8 mouse cellular contexts compared by ENCODE assay signal in the genomic region with DNA sequence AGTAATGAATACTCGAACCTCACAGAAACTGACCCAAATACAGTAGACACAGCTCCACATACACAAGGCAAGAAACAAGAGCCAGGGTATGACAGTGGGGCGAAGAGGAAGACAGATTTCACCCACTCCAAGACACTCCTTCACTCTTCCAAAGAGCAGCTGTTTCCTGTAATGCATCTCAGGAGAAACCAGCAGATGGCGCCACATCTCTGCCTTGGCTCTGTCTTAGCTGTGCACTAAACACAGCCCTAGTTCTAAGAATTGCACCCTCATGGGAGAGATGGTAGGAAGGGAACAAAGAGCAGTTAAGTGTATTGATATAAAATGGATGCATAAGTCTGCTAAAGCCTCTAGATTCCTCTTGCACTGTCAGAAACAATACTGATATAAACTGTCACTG. TPM values are rescaled to one million over a fixed set of nuclear protein-coding genes. Genes with fewer than 3 reads are reported as not detected.
DNase-seq lines count a peak whose midpoint lies in the region; ATAC-seq lines count a peak whose summit lies in the region.

No protein-coding gene starts in this region.

- peak; percentile 90 for ATAC-seq in inflammation-experienced regulatory T-cells, adult 6 months
- ATAC-seq in megakaryocyte-erythroid progenitor cell, adult 5-6 weeks (replicated peaks; ENCODE audit: low FRiP score, low TSS enrichment, poor library complexity, severe bottlenecking) = peak; percentile 82

- DNase-seq in adrenal gland, adult (ENCODE audit: inconsistent age in 2 of 2, low spot score in 1 of 2) = peak; percentile 66 to 93
- DNase-seq in cerebellum, postnatal 4 days (ENCODE audit: low spot score in 2 of 2) = peak; percentile 74 to 84
- peak; percentile 87 for DNase-seq in gastrocnemius, adult 18-20 months (ENCODE audit: low spot score)
- peak; percentile 47 to 77 for DNase-seq in left cerebral cortex, adult 8-10 months (ENCODE audit: low spot score in 2 of 2)
- peak; percentile 89 for DNase-seq in right cerebral cortex, postnatal 14 days
- DNase-seq in urinary bladder, postnatal 36 days (ENCODE audit: low spot score in 2 of 2) = peak; percentile 67 to 77

RNA-seq across cellular contexts. Expression of a gene that starts 20.1 kb away (rescaled TPM):
- 1 to 10 TPM; 7.7 to 8.0 TPM for total RNA-seq in gastrocnemius, adult 18-20 months (2021)
- 10 to 100 TPM; 24.8 to 27.1 (median 26.2) TPM for polyA plus RNA-seq in inflammation-experienced regulatory T-cells, adult 6 months (2017; shearing (Covaris generic))
- total RNA-seq in left cerebral cortex, adult 8-10 months (2022) = 10 to 100 TPM; 61.3 to 73.2 (median 69.6) TPM
- total RNA-seq in megakaryocyte-erythroid progenitor cell, adult 5-6 weeks (2014; fragmentation: Nextera tagmentation) = 71.3 and 96.2 TPM in 2 replicates
- 25.5 and 33.5 TPM in 2 replicates for total RNA-seq in megakaryocyte-erythroid progenitor cell, adult 5-6 weeks (2017)

RNA-seq across cellular contexts. Expression of a gene that starts 29.2 kb away (rescaled TPM):
- total RNA-seq in gastrocnemius, adult 18-20 months (2021) = 10 to 100 TPM; 30.6 to 38.3 TPM
- 10 to 100 TPM; 63.4 to 95.0 (median 86.4) TPM for polyA plus RNA-seq in inflammation-experienced regulatory T-cells, adult 6 months (2017; shearing (Covaris generic))
- 10 to 100 TPM; 41.6 to 58.4 (median 51.6) TPM for total RNA-seq in left cerebral cortex, adult 8-10 months (2022)
- 41.3 and 45.6 TPM in 2 replicates for total RNA-seq in megakaryocyte-erythroid progenitor cell, adult 5-6 weeks (2014; fragmentation: Nextera tagmentation)
- total RNA-seq in megakaryocyte-erythroid progenitor cell, adult 5-6 weeks (2017) = 39.1 and 49.7 TPM in 2 replicates

RNA-seq across cellular contexts. Expression of a gene that starts 36.7 kb away (rescaled TPM):
- total RNA-seq in gastrocnemius, adult 18-20 months (2021) = not detected
- not detected for polyA plus RNA-seq in inflammation-experienced regulatory T-cells, adult 6 months (2017; shearing (Covaris generic))
- not detected for total RNA-seq in left cerebral cortex, adult 8-10 months (2022)
- total RNA-seq in megakaryocyte-erythroid progenitor cell, adult 5-6 weeks (2014; fragmentation: Nextera tagmentation) = not detected in 2 replicates
- not detected in 2 replicates for total RNA-seq in megakaryocyte-erythroid progenitor cell, adult 5-6 weeks (2017)

RNA-seq across cellular contexts. Expression of a gene that starts 37.2 kb away (rescaled TPM):
- total RNA-seq in gastrocnemius, adult 18-20 months (2021) = 1 to 10 TPM; 1.8 to 2.5 TPM
- 10 to 100 TPM in 1 of 3 experiments, 1 to 10 TPM in 2; 9.0 to 12.7 (median 9.3) TPM for polyA plus RNA-seq in inflammation-experienced regulatory T-cells, adult 6 months (2017; shearing (Covaris generic))
- total RNA-seq in left cerebral cortex, adult 8-10 months (2022) = 1 to 10 TPM; 2.6 to 5.2 (median 3.8) TPM
- 2.0 and 2.7 TPM in 2 replicates for total RNA-seq in megakaryocyte-erythroid progenitor cell, adult 5-6 weeks (2014; fragmentation: Nextera tagmentation)
- total RNA-seq in megakaryocyte-erythroid progenitor cell, adult 5-6 weeks (2017) = 3.0 TPM in 1 of 2 replicates, not detected in the other

RNA-seq across cellular contexts. Expression of a gene that starts 54.4 kb away (rescaled TPM):
- 1 to 10 TPM; 6.0 to 8.0 TPM for total RNA-seq in gastrocnemius, adult 18-20 months (2021)
- polyA plus RNA-seq in inflammation-experienced regulatory T-cells, adult 6 months (2017; shearing (Covaris generic)) = 1 to 10 TPM; 1.7 to 3.6 (median 2.2) TPM
- 10 to 100 TPM; 13.3 to 16.5 (median 15.5) TPM for total RNA-seq in left cerebral cortex, adult 8-10 months (2022)
- total RNA-seq in megakaryocyte-erythroid progenitor cell, adult 5-6 weeks (2014; fragmentation: Nextera tagmentation) = 0.49 and 2.5 TPM in 2 replicates
- total RNA-seq in megakaryocyte-erythroid progenitor cell, adult 5-6 weeks (2017) = 1.4 and 2.1 TPM in 2 replicates

Comparison
In these comparisons a context has a peak if more than half of its experiments do, and no peak if none do; other contexts are left out.
1. Peak in every context shown above with its lines: DNase-seq and ATAC-seq.